Mouse (Mus musculus) liver, adult 2 months (tissue): Measurements from ENCODE around the gene Smurf2.

Source experiments
- CTCF ChIP-seq: fragments of 200-500 bp; IDR thresholded peaks from 2 replicates; pipeline ENCODE4 v1.5.1; 2011; ENCODE audit warnings: low read depth, low read length, control low read depth
- POLR2A ChIP-seq: fragments of 200-500 bp; IDR thresholded peaks from 2 replicates; pipeline ENCODE4 v1.6.1; 2011; ENCODE audit warnings: low read length, control low read depth; ENCODE audit not compliant: insufficient read depth; ENCODE audit errors: extremely low read depth

DNA sequence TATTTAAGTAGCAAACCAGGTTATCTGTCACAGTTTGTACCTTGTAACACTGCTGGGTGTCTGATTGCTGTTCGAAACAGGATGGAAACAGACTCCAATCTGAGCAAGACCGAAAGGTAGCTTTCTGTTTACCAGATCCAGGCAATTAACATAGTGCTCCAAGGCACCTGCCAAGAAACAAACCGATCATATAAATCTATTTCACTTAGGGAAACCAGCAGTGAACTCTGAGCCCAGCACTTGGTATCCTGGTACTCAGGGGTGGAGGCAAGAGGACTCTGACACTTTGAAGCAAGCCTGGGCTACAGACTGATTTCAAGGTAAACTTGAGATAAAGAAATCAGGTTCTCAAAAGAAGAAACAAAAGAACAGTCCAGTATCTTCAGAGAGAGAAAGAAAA is 143.1 kb downstream of the Smurf2 start:
- TF ChIP-seq POLR2A (no peak), CTCF (no peak)
